Mouse (Mus musculus): ENCODE results near the gene Smtnl1.
A peak's percentile ranks its signal among the peaks of the same experiment; 100 is the strongest.

The Smtnl1 gene

DNA sequence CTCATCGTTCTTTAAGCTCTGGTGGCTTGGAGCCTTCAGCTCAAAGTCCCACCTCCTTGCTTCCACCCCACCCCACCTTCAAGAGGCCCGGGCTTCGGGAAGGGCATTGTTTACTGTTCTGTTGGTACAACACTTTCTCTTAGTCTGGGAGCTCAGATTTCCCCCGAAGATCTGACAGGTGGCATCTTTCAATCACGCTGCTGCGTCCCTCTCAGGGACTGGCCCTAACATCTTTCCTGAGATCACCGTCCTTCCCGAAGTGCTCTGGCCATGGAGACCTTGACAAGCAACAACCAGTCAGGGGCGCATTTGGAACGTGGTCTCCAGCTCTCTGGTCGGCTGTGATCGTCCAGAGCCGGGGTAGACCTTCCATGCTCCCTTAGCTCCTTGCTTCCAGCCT is at the start of gene Smtnl1:
Gene Smtnl1, minus strand, starts transcription at position 101 of the 400 bp plus-strand sequence.
- no peak for DNase-seq (ENCODE audit: low spot score in 2 of 2)

GRCm38 (mm10) chr2:84870623-84871160 is 48.2 kb upstream of the Smtnl1 start:
- DNase-seq (ENCODE audit: low spot score in 2 of 2): no peak

GRCm38 (mm10) chr2:84868977-84869376 is 46.5 kb upstream of the Smtnl1 start:
- no peak for DNase-seq (ENCODE audit: low spot score in 2 of 2)

- DNase-seq (ENCODE audit: low spot score in 2 of 2): peak in 1 of 2 experiments; percentile 81
Observed at GRCm38 (mm10) chr2:84868521-84868943, 46.1 kb upstream of the Smtnl1 start.

GRCm38 (mm10) chr2:84865616-84866571 is 43.4 kb upstream of the Smtnl1 start:
- peak in 1 of 2 experiments; percentile 66 for DNase-seq (ENCODE audit: low spot score in 2 of 2)

DNA sequence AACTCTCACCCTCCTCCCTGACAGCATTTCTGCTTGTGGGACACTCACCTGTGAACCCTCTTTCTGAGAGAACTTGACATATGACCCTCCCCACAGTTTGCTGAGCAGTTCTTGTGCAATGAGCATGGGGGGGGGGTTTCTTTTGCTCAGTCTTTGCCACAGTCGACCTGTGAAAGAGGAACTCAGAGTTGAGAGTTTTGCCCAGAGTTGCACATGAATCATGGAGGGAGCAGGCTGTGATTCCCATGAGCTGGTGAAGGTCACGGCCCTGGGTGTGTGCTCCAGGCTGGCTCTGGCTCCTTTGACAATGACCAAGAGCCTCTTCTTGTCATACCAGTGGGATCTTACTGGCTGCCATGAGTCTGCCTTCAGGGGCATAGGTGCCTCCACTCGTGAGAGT is 39.8 kb upstream of the Smtnl1 start:
- DNase-seq (ENCODE audit: low spot score in 2 of 2): no peak

DNA sequence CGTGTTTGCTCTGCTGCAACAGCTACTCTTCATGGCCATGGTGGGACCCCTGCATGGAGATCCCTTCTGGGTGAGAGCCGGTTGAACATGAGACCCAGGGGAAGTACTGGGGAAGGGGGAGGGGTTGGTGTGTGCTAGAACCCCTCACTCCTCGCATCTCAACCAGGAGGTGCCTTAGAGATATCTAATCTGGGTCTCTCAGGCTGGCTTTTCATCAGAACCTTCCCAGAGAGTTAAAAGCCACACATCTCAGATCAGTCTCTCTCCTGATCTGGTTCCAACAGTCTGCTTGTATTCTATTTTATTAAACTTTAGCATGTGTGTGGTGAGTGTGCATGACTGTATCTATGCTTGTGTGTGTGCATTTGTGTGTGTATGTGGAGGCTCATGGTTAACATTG is 39.0 kb upstream of the Smtnl1 start:
- no peak for DNase-seq (ENCODE audit: low spot score in 2 of 2)

DNA sequence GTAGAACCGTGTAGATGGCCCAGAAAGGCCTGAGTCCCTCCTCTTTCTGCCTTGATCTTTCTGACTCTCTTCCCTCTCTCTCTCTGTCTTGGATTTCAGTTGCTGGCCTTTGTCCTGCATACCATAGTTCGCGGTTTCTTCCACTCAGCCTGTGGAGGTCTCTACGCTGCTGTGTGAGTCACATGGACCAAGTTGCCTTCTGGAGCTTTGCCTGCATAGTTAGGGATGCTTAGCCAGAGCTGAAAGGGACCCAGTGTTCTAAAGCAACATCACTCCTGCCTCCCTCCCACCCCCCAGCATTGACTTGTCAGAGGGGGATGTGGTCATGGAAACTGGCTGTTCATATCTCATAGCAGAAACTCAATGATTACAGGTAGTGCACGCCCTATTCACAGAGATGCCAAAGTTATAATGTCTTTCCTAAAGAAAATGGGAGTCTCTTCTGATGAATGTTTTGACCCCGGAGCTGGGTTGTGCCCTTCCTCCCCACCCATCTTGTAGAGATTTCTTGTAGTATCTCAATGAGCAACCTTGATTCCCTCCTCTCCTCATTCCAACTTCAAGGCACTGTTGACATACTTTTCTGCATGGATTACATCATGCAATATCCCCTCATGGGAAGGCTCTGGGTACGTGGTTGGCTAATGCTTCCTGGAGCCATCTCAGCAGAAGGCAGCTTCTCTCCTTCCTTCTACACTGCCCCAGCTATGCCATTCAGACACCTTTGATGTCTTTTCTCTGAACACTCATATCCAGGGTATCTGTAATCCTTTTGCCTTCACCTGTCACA is 37.7 kb upstream of the Smtnl1 start:
- DNase-seq (ENCODE audit: low spot score in 2 of 2): no peak

DNA sequence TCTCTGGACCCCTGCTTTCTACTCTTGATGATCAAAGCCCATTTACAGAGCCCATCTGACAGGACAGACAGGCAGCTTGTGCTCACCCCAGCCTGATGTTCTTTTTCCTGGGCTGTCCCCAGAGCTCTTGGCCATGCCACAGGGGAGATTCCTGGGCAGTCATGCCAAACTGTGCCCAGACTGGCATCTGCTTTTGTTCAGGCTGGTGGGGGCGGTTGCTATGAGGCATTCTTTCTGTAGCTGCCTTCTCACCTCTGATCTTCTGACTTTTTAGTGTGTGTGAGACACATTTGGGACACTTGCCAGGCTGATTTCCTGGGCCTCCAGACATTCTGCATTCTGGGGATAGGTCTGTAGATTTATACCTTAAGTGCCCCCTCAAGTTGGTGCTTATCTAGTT is 36.1 kb upstream of the Smtnl1 start:
- DNase-seq (ENCODE audit: low spot score in 2 of 2): no peak

GRCm38 (mm10) chr2:84855732-84856131 is 33.3 kb upstream of the Smtnl1 start:
- DNase-seq (ENCODE audit: low spot score in 2 of 2): peak in 1 of 2 experiments; percentile 58

DNA sequence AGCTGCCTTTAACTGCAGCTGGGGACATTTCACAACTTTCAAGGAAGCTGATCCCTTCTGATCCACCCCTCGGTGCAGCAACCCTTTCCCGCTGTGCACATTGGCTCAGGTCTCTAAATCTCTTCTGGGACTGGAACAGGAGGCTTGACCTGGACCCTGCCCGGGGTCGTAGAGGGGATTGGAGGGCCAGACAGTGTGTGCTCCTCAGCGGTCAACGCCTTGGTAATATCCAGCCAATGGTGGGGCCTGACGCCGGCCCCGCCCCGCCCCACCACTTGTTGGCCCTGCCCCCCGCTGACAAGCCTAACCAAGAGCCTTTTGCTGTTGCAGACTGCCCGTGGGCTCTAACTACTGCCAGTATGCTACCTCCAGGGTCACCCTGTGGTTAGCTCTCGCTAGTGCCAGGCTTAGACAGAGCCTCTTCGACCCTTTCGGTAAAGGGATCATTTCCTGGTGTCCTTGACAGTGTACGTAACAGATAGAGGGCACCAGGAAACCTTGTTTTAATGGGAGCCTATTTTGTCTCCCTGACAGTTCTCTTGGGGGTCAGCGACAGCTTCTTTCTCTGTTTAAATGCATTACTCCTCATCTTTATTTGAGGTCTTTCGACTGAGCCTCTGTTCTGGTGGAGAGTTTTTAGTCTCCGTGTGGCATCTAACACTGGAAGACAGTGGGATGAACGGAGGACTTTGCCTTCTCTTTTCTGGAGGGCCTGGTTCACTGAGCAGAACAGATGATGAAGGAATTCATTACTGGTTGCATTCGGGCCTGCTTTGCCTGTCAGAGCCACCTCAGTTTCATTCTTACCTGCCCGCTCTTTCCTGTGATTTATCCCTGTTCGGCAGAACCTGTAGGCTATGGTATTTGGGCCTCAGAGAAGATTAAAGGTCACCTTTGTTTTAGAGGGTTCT is 28.9 kb upstream of the Smtnl1 start:
- DNase-seq (ENCODE audit: low spot score in 2 of 2): no peak

- DNase-seq (ENCODE audit: low spot score in 2 of 2): no peak
Observed at GRCm38 (mm10) chr2:84850407-84851129, 28.1 kb upstream of the Smtnl1 start.

- DNase-seq (ENCODE audit: low spot score in 2 of 2): no peak
Observed at GRCm38 (mm10) chr2:84845226-84845625, 22.8 kb upstream of the Smtnl1 start.

DNA sequence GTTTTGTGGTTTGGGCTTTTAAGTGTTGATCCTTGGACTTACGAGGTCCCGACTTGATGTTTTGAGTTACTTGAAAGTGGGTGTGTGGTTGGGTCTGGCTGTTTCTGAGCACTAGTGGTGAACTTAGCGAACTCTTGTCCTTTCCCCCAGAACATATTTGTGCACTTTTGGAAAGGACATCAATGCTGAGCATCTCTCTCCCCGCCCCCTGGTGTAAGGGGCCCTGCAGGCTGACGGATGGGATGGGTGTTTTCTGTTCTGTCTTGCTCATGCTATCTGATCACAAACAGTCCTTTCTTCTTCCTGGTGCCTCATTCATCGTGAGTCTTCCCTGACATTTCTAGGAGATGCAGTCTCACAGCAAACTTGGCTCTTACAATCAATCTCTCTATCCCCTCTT is 21.2 kb upstream of the Smtnl1 start:
- no peak for DNase-seq (ENCODE audit: low spot score in 2 of 2)

DNA sequence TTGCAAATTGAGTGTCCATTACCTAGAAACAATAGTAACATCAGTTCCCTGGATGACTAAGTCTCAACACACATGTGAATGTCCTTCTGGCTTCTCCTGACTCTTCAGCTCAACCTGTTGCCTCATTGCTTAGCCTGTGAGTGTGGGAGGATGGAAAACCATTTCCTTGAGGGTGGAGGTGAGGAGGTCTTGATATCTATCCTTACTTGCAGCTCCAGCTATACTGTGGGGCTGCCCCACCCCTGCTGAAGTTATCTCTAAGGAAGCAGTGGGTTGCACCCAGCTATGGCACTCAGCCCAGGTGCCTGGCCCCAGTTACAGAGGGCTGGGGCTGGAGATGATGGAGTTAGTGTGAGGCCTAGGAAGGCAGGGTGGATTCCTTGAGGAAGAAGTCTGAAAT is 19.5 kb upstream of the Smtnl1 start:
- DNase-seq (ENCODE audit: low spot score in 2 of 2): no peak

DNA sequence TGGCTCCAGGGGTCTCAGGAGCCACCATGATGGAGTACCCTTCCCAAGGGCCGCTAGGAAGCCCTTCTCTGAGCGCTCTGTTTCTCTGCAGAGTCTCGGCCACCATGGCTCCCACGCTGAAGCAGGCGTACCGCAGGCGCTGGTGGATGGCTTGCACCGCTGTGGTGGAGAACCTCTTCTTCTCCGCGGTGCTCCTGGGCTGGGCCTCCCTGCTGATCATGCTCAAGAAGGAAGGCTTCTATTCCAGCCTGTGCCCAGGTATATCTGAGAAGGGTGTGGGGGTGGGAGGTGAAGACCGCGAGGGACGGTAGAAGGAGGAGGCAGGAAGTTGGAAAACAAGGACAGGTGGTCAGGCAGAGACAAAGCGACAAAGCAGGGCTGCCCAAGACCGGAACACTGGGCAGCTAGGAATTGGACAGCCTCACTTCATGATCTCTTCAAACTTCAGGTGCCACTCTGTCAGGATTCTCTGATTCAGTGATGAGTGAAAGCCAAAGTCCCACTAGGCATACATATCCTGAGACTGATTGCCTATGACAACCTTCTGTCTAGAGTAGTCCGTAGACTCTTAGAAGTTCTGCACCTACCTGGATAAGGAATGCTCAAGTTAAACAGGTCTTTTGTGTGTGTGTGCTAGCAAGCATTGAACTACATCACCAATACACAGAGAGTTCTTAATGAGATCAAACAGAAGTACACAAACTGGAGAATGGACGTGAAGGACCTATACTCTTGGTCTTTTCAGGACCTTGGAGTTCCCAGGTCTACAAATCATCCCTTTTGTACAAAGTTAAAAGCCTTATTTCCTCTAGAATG is 18.5 kb upstream of the Smtnl1 start:
- DNase-seq (ENCODE audit: low spot score in 2 of 2): no peak

DNA sequence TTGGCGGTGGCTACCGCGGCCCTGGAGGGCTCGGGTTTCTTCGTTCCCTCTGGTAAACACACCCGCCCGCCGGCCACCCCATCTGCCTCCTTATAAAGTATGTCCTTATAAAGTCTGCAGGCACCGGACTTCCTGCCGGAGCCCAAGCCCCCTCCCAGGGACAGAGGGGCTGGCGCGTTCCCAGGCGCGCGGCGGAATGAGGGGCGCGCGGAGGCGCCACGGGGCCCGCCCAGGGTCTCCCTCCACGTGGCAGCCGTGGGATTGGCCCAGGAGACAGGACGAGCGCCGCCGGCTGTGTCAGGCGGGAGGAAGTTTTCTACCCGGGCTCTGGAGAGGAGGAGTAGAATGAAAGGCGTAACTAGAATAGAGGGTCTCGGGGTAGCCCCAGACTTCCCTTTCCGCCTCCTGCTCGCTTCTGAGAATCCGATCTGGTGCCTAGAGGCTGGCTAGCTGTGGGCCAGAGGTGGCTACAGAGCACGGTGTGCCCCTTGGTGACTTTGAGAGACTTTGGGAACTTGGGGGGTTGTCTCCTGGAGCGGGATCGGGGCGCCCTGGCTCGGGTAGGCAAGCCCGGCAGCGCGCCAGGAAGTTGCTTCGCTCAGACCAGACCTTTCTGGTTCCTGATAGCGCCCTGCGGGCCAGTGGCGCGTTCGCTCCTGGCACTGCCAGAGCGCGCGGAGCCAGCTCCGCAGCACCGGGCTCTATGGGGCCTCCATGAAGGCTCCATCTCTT is 17.7 kb upstream of the Smtnl1 start:
- DNase-seq (ENCODE audit: low spot score in 2 of 2): no peak

- DNase-seq (ENCODE audit: low spot score in 2 of 2): no peak
Observed at GRCm38 (mm10) chr2:84838993-84839980, 16.8 kb upstream of the Smtnl1 start.
